Mouse (Mus musculus): ENCODE data around the gene Rabggta. TPM values are rescaled to one million over a fixed set of nuclear protein-coding genes. Genes with fewer than 3 reads are reported as not detected.

Gene Rabggta
- polyA plus RNA-seq, 1 experiment from 2014 or later, result 39.4 TPM

GRCm38 (mm10) chr14:55733889-55734288 lies 11.8 kb upstream of the Rabggta start:
- DNase-seq (ENCODE audit: low spot score), result no peak

- DNase-seq (ENCODE audit: low spot score), result no peak
Observed at GRCm38 (mm10) chr14:55730531-55731032, 8.5 kb upstream of the Rabggta start.

- DNase-seq (ENCODE audit: low spot score), result no peak
Observed at GRCm38 (mm10) chr14:55730116-55730515, 8.1 kb upstream of the Rabggta start.

GRCm38 (mm10) chr14:55727889-55728685 lies 6.0 kb upstream of the Rabggta start:
- DNase-seq (ENCODE audit: low spot score), result no peak

GRCm38 (mm10) chr14:55726261-55726660 lies 4.2 kb upstream of the Rabggta start:
- no peak for DNase-seq (ENCODE audit: low spot score)

GRCm38 (mm10) chr14:55724411-55724871 lies 2.4 kb upstream of the Rabggta start:
- DNase-seq (ENCODE audit: low spot score), result peak; percentile 92

- no peak for DNase-seq (ENCODE audit: low spot score)
Observed at GRCm38 (mm10) chr14:55723433-55723832, 1.4 kb upstream of the Rabggta start.

- DNase-seq (ENCODE audit: low spot score), result no peak
Observed at GRCm38 (mm10) chr14:55722438-55722945, 429 bp upstream of the Rabggta start.

GRCm38 (mm10) chr14:55721076-55721475 lies 987 bp downstream of the Rabggta start:
- DNase-seq (ENCODE audit: low spot score), result no peak

- no peak for DNase-seq (ENCODE audit: low spot score)
Observed at GRCm38 (mm10) chr14:55720666-55721065, 1.4 kb downstream of the Rabggta start.

GRCm38 (mm10) chr14:55719737-55720136 lies 2.3 kb downstream of the Rabggta start:
- no peak for DNase-seq (ENCODE audit: low spot score)

GRCm38 (mm10) chr14:55716884-55717283 lies 5.2 kb downstream of the Rabggta start:
- no peak for DNase-seq (ENCODE audit: low spot score)

- no peak for DNase-seq (ENCODE audit: low spot score)
Observed at GRCm38 (mm10) chr14:55716271-55716670, 5.8 kb downstream of the Rabggta start.

- DNase-seq (ENCODE audit: low spot score), result no peak
Observed at GRCm38 (mm10) chr14:55714893-55715292, 7.2 kb downstream of the Rabggta start.

- DNase-seq (ENCODE audit: low spot score), result no peak
Observed at GRCm38 (mm10) chr14:55713729-55714122, 8.3 kb downstream of the Rabggta start, which contains the start of gene Tgm1. Tgm1 (minus strand) TSS chr14:55713926.

GRCm38 (mm10) chr14:55713007-55713728 lies 8.9 kb downstream of the Rabggta start:
- no peak for DNase-seq (ENCODE audit: low spot score)

GRCm38 (mm10) chr14:55711786-55712185 lies 10.3 kb downstream of the Rabggta start:
- no peak for DNase-seq (ENCODE audit: low spot score)

- no peak for DNase-seq (ENCODE audit: low spot score)
Observed at GRCm38 (mm10) chr14:55709509-55709908, 12.6 kb downstream of the Rabggta start.

- no peak for DNase-seq (ENCODE audit: low spot score)
Observed at GRCm38 (mm10) chr14:55707397-55707796, 14.7 kb downstream of the Rabggta start.

GRCm38 (mm10) chr14:55706051-55706600 lies 15.9 kb downstream of the Rabggta start:
- DNase-seq (ENCODE audit: low spot score), result no peak

GRCm38 (mm10) chr14:55702761-55703160 lies 19.3 kb downstream of the Rabggta start:
- no peak for DNase-seq (ENCODE audit: low spot score)

GRCm38 (mm10) chr14:55701131-55701530 lies 20.9 kb downstream of the Rabggta start:
- DNase-seq (ENCODE audit: low spot score), result no peak
